Mouse (Mus musculus) adrenal gland, postnatal 25 days (tissue): ENCODE measurements at regions not wholly inside any gene's neighbourhood (a gene's known extent, or its start where the extent isn't known, plus 50 kb on each side); places are given as distances from the start of the nearest gene placed in this dataset.
"Not testable (repeated sequence)": the region's sequence is repeated elsewhere in the genome, so short reads cannot be mapped to it uniquely, and the experiment has no call there.

Source experiments
- DNase-seq: peaks from one replicate; pipeline ENCODE4 v3.0.0; 2021; ENCODE audit warnings: mixed read lengths

DNA sequence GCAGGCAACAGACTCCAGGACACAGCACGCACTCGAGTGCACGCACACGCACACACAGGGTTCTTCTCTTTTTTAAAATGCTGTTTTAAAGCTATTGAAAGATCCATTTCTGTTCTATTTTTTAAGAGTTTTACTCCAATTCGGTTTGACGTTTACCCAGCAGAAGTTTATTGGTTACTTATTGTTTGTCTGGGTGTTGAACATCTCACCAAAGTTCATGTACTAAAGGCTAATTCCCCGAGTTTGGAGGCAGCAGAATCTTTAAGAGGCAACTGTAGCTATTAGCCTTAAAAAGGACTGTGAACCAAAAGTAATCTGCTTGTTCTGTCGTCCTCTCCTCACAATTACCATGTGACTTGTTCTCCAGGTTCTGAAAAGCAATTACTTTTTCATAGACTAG, 263.0 kb upstream of the Nfia start:
- no peak for DNase-seq

DNA sequence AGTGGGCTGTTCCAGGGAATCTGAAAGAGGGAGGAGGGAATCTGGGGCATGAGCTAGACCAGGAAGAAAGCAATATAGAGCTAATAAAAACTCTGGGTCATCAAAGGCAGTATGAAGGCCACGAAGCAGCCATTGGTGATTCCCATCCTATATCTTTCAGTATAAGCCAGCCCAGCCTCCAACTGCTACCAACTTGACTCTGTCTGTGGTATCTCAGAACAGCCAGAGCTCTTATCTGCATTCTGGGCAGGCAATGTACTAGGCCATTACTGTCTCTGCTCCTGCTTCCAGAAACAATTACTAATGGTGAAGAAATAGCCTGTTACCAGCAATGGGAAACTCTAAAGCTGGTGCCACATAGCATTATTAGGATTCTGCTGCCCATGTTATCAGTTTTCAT, 266.8 kb upstream of the Nfia start:
- no peak for DNase-seq

DNA sequence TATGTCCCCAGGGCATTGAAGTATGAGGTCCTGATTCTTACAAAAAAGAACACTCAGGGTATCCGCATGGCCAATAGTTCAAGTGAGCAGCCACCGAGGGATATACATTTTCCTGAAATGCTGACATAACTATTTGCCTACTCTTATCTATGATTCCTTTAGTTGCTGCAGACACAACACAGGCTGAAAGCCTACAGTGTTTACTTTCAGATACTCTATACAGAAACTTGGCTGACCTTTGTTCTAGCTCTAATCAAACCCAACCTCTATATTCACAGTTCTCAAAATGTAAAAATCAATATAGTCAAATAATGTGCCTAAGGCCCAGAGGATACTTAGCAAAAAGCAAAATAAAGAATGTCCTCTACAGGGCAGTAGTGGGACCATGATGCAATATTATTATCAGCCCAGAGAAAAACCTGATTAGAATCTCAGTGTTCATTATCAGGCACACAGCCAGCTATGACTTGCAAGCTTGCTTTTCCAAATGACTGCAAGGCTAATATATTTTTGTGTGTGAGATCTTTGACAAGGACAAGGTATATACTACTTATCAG, 281.2 kb upstream of the Nfia start:
- DNase-seq: no peak

DNA sequence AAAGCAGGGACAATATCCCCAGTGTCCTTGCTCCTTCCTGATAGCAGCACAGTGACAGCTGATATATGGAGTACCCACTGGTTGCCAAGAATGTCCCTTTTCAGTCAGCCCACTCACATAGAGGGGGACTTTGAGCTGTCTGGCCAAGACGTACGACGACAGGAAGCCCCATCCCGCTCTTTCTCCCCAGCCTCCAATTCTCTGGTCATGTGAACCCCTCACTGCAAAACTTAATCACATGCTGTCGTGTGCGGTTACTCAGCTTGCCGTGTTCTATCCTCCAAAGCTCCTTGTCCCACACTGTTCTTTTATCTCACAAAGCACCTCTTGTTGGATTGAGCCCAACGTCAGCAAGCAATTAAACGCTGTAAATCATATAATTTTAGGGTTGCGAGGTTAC, 286.2 kb upstream of the Nfia start:
- DNase-seq: no peak

DNA sequence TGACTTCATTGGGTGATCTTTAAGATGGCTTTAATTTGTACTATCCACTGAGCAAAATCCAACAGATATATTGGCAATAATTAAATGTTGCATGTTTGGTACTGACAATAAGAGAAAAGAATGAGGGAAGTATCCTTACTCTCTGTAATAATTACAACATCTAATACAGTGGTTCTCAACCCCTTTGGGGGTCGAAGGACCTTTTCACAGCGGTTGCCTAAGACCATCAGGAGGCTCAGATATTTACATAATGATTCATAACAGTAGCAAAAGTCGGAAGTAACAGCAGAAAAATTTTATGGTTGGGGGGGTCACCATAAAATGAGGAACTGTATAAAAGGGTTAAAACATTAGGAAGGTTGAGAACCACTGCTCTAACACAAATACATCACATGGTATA, 287.3 kb upstream of the Nfia start:
- DNase-seq: no peak

DNA sequence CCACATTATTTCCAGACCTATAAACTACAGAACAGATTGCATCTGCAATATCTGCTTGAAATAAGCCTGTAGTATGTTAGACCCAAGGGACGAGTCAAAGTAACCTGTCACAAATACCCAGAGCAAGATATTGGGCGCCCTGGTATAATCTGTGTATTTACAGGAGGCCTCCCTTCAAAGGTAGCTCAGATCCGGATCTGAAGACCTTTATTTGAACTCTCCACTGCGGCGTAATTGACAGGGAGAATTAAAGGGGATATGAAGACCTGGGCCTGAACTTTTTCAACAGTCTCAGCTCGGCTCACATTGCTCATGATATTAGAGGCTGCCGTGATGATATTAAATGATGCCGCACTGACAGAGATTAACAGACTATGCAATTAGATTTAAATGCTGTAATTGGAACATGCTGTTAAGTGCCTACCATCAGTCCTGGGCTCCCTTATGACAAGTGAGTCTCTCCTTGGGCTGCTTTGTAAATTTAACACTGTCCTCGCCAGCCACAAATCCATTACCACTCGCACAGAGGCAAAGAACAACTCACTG, 289.8 kb upstream of the Nfia start:
- DNase-seq: no peak

DNA sequence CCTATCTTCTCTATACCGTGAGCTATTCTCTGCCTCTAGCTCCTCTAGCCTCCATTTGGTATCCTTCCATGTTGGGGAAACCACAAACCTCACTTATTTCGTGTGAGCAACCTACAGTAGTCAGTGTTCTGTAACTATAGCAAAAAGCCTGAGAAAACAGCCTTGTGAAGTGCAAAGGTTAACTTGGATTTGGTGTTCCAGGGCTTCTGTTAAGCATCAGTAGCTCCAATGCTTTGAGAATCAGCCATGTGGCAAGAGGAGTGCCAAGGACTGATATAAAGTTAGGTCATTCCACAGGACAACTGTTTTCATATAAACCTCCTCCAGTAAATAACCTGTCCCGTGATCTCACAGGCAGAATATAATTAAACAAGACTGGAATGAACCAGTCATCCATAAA, 290.7 kb upstream of the Nfia start:
- no peak for DNase-seq

DNA sequence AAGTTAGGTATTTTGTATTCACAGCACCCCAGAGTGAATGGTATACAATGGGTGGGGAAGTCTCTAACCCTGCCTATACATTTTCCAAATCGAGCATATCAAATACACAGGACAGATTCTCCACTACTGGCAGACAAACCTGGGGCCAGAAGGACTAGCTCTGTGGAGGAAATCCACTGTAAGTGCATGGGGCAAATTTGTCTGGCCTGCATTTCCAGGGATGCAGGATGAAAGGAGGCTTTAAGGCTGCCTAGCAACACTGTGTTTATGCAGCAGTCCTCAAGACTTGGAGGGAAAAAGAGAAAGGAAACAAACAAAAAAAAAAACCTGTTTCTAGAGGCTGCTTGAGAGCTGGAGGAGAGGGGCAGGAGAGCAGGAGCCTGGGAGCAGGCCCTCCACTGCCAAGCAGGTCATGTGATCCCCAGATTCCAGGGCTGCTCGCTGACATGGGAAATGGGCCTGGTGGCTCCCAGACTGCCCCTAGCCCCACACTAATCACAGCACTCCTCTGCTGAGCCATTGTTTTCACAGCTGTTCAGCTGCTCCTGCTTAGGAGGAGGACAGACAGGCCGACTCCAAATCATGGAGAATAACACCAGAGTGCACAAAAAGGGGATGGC, 293.7 kb upstream of the Gm10192 start:
- DNase-seq: no peak

DNA sequence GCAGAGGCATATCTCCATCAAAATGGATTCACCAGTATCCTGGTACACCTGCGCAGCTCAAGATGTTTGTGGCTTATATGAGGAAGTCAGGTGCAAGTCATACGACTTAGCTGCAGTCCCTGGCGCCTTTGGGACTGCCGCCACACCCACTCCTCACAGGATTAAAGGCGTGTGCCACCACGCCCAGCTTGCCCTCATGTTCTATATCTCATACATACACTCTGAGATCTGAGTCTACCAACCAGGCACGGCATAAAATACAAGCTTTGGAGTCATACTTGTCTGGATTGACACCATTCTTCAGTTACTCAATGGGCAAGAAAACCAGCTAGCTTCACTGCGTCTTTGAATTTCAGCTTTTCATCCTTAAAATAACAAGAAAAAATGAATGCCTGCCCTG, 290.5 kb upstream of the Gm10192 start:
- not testable (repeated sequence) for DNase-seq

DNA sequence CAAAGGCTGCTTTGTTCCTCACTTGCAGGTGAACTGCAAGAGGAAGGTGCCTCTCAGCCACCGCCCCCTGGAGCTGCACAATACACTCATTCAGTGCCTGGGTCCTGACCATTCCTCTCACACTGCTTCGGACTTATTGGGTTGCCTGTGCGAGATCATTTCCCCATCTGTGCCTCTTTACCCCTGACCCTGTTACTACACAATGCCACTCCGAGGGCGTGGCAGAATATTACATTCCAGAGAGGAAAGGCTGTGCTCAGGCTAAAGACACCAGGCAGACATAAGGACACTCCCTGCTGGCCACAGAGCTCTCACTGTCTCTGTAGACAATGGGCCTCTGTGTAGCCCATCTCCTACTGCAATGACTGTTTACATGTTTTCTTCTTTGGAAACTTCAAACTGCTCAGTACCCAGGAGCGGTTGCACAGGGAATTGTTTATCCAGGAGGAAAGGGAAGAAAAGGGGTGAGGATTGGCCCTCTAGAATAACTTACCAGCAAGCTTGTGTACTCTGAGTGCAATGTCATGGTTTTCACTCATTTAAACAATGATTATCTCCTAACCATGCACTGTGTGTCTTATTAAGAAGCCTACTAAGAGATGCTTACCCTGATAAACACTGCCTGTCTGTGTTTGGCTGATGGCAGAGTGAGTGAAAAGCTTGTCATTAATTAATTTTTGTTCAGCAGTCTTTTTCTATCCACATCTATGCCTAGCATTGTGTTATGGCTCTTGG, 283.1 kb upstream of the Gm10192 start:
- DNase-seq: no peak

DNA sequence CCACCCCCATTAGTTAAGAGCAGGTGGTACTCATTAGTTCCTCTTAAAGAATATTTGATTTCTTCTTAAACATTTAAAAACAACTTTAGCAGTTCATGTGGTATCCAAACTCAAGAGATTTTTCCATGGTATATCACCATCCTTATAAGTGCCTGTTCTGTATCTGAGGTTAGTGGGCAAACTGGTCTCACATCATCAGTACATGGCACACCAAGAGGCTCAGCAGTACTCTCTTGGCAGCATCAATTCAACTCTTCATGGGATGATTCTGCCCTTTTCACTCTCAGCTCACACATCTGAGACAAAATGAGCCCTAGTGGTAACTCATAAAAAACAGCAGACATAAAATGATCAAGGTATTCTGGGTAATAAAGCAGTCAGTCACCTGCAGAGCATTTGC, 282.6 kb upstream of the Gm10192 start:
- no peak for DNase-seq

DNA sequence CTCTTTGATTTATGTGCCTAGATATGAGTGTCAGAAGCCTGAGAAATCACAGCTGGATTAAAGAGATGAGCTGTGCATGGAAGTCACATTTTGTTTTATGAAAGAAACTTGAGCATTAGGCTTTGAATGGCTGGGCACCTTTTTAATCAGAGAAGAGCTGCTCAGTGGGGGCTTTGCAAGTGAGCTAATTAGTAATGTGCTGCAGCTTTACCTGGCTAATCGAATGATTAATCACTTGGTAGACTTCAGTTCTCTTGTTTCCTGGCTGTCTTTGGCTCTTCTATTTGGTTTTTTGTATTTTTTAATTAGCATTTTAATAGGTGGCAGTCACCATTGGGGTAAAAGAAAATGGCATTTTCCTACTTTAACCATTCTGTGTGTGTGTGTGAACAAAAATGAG, 278.2 kb upstream of the Gm10192 start:
- no peak for DNase-seq

DNA sequence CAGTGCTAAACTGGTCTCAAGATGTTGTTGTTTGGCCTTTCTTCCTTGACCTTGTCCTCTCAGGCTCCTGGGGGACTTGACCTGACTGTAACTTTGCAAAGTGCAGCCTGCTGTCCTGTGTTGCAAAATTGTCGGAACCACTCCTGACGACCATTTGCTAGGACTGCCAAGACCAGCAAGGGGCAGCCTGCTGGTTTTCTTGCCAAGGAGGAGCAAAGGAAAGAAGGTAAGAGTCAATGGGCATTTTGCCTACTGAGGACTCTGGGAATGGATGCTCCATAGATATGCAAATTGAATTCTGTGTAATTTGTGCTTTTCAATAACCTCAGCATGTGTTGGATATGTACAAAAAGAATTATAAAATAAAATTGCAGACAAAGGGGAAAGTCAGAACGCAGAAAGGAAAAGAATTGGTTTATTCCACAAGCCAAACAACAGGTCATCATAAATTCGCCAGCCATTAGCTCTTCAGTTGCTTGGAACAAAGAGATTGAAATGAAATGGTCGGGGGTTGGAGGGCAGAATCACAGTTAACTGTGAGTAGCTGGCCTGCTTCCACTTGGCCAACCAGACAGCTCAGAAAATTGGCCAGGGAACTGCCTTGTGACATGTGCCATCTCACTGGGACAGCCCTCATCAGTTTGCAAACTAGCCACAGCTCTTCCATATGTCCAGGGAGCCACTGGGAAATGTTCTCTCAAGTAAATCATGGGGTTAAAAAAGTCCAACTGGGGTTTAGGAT, 256.5 kb upstream of the Gm10192 start:
- DNase-seq: peak; percentile 3

DNA sequence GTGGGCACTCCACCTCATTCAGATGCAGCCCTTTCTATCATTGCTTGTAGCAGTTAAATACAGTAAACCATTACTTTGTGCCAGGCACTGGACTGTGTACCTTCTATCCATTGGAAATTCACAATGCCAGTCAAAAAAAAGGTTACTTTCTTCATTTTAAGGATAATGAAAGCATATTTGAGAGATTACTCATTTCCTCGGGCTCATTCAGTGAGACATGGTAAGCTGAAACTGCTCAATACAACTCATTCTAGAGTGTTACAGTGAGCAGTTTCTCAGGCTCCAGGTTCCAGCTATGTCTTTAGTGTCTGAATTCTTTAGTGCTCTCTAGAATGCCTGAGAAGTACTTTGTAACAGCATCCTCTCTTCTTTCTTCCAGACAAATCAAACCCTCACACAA, 249.7 kb upstream of the Gm10192 start:
- DNase-seq: no peak

DNA sequence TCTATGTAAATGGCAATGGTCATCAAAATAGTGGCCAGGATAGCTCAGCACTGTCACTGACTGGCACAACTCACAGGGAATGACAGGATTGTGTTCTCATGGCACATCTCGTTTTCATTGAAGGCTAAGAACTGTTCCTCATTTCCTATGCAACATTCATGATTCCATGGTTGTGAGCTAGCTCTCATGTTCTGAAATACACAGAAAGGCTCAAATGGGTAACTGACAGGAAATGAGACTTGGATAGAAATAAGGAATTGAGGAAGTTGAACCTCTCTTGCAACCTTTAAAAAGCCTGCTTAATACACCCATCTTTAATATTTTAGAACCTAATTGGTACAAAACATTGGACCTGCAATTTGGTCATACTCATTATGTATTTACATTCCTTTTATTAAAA, 249.1 kb upstream of the Gm10192 start:
- DNase-seq: no peak

DNA sequence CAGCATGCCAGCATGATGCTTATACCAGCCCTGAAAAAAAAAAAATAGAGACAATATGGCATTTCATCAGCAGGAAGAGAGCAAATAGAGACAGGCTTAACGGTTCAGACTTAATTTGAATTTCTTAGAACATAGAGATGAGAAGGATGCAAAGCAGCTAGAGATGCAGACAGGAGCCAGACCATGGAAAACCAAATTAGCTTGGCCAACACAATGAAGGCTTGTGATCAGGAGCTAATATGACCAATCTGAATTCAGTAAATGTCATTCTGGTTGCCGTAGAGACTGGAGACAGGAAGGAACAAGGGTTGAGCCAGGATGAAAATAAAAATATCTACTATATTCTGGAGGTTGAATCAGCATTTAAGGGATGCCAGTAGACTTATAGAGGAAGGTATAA, 248.3 kb upstream of the Gm10192 start:
- no peak for DNase-seq

DNA sequence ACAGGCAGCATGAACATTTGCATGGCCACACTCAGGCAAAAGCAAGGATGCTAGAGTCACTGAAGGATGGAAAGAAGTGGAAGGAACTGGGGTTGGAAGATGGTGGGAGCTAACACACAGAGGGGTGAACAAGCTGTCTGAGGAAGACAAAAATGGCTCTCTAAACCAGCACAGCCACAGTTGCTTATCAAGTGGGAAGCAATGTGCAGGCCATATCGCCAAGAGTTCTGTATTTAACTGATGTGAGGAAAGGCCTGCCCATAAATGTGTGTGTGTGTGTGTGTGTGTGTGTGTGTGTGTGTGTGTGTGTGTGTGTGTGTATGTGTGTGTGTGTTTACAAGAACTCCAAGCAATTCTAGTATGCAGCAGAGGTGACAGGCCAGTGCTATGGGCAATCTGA, 236.9 kb upstream of the Gm10192 start:
- DNase-seq: no peak

DNA sequence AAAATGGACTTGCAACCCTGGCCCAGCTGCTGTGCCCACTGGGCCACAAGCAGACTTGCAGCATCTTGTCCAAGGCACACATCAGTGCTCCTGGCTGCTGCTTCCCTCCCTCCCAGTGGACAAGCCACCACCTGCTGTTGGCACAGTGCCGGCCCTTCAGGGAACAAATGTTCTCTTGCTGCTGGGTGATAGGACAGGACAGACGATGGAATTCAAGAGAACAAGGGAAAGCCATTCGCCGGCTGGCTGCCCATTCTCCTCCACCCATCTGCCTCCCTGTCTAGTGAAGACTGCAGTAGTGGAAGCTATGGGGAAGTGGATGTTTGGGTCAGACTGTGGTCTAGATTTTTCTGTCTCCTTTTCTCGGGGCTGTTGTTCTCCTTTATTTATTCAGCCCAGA, 235.7 kb upstream of the Gm10192 start:
- peak; percentile 58 for DNase-seq

DNA sequence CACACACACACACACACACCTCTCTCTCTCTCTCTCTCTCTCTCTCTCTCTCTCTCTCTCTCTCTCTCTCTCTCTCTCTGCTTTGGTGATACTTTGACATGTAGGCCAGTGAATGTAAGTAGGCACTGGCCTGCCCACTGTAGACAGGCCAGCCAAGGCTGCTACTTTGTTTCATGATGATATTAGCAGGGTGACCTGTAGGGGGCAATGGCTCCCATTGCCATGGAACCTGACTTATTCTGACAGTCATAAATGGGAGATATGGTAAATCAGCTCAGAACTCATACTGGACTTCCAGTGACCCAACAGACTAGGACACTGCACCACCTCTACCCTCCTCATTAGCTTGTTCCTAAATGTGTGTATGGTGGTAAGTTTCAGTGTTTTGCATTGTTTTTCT, 235.0 kb upstream of the Gm10192 start:
- DNase-seq: no peak

DNA sequence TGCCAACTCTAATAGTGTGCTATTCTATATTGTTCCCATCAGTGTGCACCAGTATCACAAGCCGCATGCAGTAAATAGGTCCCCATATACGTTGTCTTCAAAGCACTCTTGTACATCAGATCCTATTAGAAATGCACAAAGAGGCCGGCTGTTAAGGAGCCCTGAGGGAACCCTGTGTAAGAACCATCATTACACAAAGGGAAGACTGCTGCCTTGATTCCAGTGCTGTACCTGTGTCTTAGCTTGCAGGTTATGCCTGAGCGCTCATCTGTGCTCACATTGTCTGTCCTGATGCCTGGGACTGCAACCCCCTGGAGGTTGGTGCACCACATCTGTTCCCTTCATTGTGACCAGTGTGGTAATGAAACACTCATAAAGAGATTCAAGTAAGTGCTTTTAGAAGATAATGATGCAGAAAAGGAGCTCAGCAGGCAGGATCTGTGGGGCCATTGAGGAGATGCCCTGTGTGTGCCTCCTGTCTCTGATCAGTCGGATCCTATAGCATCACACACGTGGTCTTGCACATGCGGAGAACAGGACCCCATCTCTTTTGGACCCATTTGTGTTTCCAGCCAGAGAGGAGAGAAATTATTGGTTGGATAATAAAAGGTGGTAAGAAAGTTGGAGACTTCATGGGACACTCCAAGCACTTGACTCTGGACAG, 225.8 kb upstream of the Gm10192 start:
- no peak for DNase-seq

DNA sequence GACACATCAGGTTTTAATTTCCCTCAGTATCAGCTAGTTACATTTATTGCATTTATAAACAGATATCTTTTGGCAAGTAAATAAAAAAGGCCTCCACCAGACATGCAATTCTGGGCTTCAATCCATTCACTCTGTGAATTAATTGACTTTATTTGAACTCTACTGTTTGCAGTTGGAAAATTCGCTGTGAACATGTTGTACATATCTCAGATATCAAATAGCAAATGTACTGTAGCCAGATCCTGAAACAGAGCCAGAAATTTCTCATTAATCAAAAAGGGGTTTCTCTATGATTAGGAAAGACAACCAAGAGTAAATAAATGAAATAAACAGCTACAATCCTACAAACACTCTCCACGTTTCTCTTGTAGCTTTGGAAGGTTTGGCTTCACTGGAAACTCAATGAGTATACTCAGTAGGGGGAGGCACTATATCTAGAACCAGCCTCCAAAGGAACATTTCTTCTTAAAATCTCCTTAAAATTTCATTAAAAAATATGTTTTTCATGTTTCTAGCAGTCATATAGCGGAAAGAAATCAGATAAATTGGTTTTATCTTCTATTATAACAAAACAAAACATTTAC, 211.8 kb upstream of the Gm10192 start:
- DNase-seq: no peak

DNA sequence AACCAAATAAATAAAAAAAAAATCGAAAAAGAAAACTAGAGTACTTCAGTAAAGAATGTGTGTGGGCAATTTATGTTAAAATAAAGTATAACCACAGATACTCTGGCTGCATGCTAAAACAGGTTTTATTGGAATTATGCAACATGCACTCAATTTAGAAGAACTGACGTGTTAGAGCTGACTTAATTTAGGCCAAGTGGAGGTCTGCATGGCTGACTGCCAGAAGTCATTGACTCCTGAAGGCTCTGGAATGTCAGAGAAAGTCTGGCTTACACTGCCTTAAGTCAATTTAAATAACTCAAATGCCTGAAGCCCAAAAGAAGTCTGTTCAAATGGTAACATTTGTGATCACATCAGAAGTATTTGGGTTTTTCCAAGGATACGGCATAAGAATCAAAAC, 198.1 kb upstream of the Gm10192 start:
- DNase-seq: no peak
